Mouse (Mus musculus) adrenal gland, postnatal 10 days (tissue): ENCODE data around the gene Agxt. TPM values are rescaled to one million over a fixed set of nuclear protein-coding genes. Genes with fewer than 3 reads are reported as not detected.

ENCODE experiments used
- DNase-seq: peaks from one replicate; pipeline ENCODE4 v3.0.0; 2021; ENCODE audit warnings: mixed read lengths
- long read RNA-seq, 2 experiments: library from polyadenylated mRNA; stranded (forward); transcript quantifications; one replicate each; pipeline ENCODE4 v2.0.0; 2021
- total RNA-seq, 2 experiments: library from RNA; stranded (reverse); gene quantifications; 2 replicates each; pipeline ENCODE4 v1.2.3; 2021

Agxt gene
- total RNA-seq = 10 to 100 TPM; 20.0 to 46.3 TPM
- long read RNA-seq, experiment 1, transcript Agxt-201 (11 exons, 1,553 nt) = major isoform, 97 of 106 reads
- long read RNA-seq, experiment 1, partial matches to known transcripts = 5 of 106 reads
- long read RNA-seq, experiment 1, other reads (novel, unspliced or antisense) = 4 of 106 reads
- long read RNA-seq, experiment 2, transcript Agxt-201 (11 exons, 1,553 nt) = major isoform, 5 of 5 reads
- long read RNA-seq, experiment 2, partial matches to known transcripts = 0 of 5 reads
- long read RNA-seq, experiment 2, other reads (novel, unspliced or antisense) = 0 of 5 reads

- DNase-seq = no peak
These were observed at the start of gene Agxt for GRCm38 (mm10) chr1:93135036-93135526. Gene Agxt (plus strand): TSS chr1:93135240.

GRCm38 (mm10) chr1:93092582-93092981 lies 42.5 kb upstream of the Agxt start:
- DNase-seq = no peak

GRCm38 (mm10) chr1:93098956-93099355 lies 36.1 kb upstream of the Agxt start:
- peak; percentile 47 for DNase-seq

- DNase-seq = peak; percentile 42
These were observed 34.8 kb upstream of the Agxt start for GRCm38 (mm10) chr1:93100243-93100575.

- peak; percentile 41 for DNase-seq
These were observed 34.2 kb upstream of the Agxt start for GRCm38 (mm10) chr1:93100576-93101491.

GRCm38 (mm10) chr1:93101571-93102061 lies 33.4 kb upstream of the Agxt start, which contains the start of gene Kif1a:
Gene Kif1a (minus strand): TSS chr1:93101951.
- peak; percentile 66 for DNase-seq

GRCm38 (mm10) chr1:93102700-93103099 lies 32.3 kb upstream of the Agxt start:
- no peak for DNase-seq

GRCm38 (mm10) chr1:93114713-93115463 lies 20.2 kb upstream of the Agxt start:
- peak; percentile 76 for DNase-seq

GRCm38 (mm10) chr1:93115471-93115870 lies 19.6 kb upstream of the Agxt start:
- DNase-seq = no peak

GRCm38 (mm10) chr1:93118816-93119215 lies 16.2 kb upstream of the Agxt start:
- DNase-seq = no peak

GRCm38 (mm10) chr1:93123179-93123854 lies 11.7 kb upstream of the Agxt start:
- DNase-seq = no peak

GRCm38 (mm10) chr1:93124066-93124465 lies 11.0 kb upstream of the Agxt start:
- peak; percentile 27 for DNase-seq

GRCm38 (mm10) chr1:93125256-93125655 lies 9.8 kb upstream of the Agxt start:
- no peak for DNase-seq

- no peak for DNase-seq
These were observed 6.8 kb upstream of the Agxt start for GRCm38 (mm10) chr1:93128209-93128608.

GRCm38 (mm10) chr1:93128710-93129349 lies 6.2 kb upstream of the Agxt start:
- DNase-seq = peak; percentile 77

GRCm38 (mm10) chr1:93130242-93130983 lies 4.6 kb upstream of the Agxt start:
- DNase-seq = no peak

- DNase-seq = no peak
These were observed 2.4 kb upstream of the Agxt start for GRCm38 (mm10) chr1:93132676-93133075.

- peak; percentile 49 for DNase-seq
These were observed 3.5 kb downstream of the Agxt start for GRCm38 (mm10) chr1:93138534-93138933.

- no peak for DNase-seq
These were observed 4.7 kb downstream of the Agxt start for GRCm38 (mm10) chr1:93139713-93140112.

- DNase-seq = peak; percentile 62
These were observed 7.8 kb downstream of the Agxt start for GRCm38 (mm10) chr1:93142871-93143270.
